Mouse (Mus musculus): ENCODE results near the gene Fam19a4.
A peak's percentile ranks its signal among the peaks of the same experiment; 100 is the strongest.
"Not testable (repeated sequence)": the region's sequence is repeated elsewhere in the genome, so short reads cannot be mapped to it uniquely, and the experiment has no call there.

Gene Fam19a4

DNA sequence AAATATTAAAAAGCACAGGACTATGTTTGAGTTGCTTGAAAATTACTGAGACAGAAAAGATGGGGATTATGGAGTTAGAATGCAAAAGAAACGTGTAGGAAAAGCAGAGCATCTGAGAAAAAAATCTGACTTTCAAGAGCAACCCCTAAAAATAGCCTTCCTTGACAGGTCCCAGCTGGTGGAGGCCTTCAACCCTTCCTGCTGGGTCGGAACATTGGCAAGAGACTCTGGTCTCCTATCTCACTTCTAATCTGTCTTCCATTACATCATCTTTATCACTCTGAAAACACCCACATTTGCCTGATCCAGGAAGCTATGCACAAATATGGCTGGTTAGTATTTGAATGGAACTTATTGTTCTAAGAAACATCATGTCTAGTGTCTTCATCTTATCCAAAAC lies 115.4 kb downstream of the Fam19a4 start:
- DNase-seq (ENCODE audit: low read depth, low spot score) = peak; percentile 11

GRCm38 (mm10) chr6:96935776-96936175 lies 124.4 kb downstream of the Fam19a4 start:
- no peak for DNase-seq (ENCODE audit: low read depth, low spot score)

GRCm38 (mm10) chr6:96909061-96909480 lies 151.1 kb downstream of the Fam19a4 start:
- no peak for DNase-seq (ENCODE audit: low read depth, low spot score)

DNA sequence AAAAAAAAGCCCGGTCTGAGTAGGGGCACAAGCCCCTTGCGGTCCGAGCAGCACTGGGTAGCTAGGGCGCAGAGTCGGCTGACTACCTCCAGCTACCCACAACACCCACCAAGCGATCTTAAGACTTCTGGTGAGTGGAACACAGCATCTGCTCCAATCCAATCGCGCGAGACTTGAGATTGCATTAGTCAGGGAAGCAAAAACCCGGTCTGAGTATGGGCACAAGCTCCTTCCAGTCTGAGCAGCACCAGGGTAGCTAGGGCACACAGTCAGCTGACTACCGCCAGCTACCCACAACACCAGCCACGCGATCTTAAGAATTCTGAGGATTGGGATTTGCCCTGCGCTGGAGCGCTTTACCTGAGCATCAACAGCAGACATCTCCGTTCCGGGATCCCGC lies 183.1 kb downstream of the Fam19a4 start:
- not testable (repeated sequence) for DNase-seq (ENCODE audit: low read depth, low spot score)

GRCm38 (mm10) chr6:96876651-96877050 lies 183.6 kb downstream of the Fam19a4 start:
- DNase-seq (ENCODE audit: low read depth, low spot score) = not testable (repeated sequence)

- no peak for DNase-seq (ENCODE audit: low read depth, low spot score)
Observed at GRCm38 (mm10) chr6:96853065-96853464, 207.1 kb downstream of the Fam19a4 start.

DNA sequence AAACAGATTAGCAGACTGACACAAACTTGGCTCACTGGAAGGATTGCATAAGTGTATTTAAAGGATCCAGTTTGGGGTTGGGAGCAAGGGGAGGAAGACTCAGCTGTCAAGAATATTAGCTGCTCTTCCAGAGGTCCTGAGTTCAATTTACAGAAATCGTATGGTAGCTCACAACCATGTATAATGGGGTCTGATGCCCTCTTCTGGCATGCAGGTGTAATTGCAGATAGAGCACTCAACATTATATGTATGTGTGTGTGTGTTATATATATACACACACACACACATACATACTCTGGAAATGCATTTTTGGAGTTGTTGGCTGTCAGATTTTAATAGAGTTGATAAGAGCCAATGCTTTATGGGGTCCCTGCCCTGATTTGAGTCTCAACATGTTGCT lies 216.3 kb downstream of the Fam19a4 start:
- DNase-seq (ENCODE audit: low read depth, low spot score) = peak; percentile 20

DNA sequence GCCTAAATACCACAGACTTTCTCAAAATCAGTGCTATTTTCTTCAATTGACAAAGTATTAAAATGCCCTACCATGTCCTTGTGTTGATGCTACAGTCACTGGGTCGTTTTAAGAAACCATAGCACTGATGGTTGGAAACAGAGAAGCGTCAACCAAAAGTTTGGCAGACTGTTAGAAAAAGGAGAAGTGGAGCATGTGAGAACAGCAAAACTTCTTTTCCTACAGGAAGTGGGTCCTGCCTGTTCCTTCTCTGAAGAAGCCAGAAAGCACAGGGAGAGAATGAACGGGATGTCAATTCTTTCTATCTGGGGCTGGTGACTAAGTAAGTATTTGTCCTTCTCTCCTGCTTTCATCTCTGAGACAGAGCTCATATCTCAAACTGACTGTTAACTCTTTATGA lies 219.6 kb downstream of the Fam19a4 start:
- no peak for DNase-seq (ENCODE audit: low read depth, low spot score)

DNA sequence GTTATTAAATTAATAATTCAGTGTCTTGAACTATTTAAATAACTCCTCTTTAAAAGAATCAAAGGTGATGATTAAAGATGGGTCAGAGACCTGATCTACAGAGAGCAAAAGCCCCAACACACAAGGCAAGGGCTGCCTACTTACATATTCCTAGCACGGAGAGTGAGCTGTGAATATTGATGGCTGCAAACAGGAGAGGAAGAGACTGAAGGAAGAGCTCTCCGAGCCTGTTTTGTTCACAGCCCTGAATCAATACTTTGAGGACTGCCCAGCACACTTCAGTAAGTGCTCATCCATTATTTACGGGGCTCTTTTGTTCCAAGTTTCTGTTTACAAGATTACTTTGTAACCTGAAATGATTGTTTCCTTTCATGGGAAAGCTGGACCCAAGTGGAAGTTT lies 233.6 kb downstream of the Fam19a4 start:
- DNase-seq (ENCODE audit: low read depth, low spot score) = no peak

GRCm38 (mm10) chr6:96802981-96803380 lies 257.2 kb downstream of the Fam19a4 start:
- no peak for DNase-seq (ENCODE audit: low read depth, low spot score)

- no peak for DNase-seq (ENCODE audit: low read depth, low spot score)
Observed at GRCm38 (mm10) chr6:96798746-96799145, 261.5 kb downstream of the Fam19a4 start.

DNA sequence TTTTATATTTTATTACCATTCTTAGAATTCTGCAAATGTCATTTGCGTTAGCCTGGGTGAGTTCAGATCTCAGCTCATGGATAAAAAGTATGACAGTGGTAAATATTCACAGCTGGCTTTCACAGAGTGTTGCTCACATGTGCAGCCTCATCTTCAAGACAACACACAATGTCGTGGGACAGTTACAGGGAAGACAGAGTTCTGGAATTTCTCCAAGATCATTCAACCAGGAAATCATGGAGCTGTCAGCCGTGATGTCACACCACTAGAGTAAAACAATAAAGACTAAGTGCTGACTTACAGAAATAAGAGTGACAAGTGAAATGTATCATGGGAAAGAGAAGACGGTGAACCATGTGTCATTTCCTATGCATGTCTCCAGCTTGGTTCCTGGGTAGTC lies 262.8 kb downstream of the Fam19a4 start:
- no peak for DNase-seq (ENCODE audit: low read depth, low spot score)

All from brain, adult 2 months (tissue).